Mouse (Mus musculus) colon, adult 2 months (tissue): ENCODE data around the gene Esp16. TPM values are rescaled to one million over a fixed set of nuclear protein-coding genes. Genes with fewer than 3 reads are reported as not detected.

ENCODE experiments used
- polyA plus RNA-seq: library from polyadenylated mRNA; depleted of rRNA; stranded (reverse); fragments of >200 nt; gene quantifications from 2 replicates; pipeline ENCODE4 v1.2.3, GENCODE M21; 2012; rRNA removed

The Esp16 gene
- polyA plus RNA-seq: not detected in 2 replicates

DNA sequence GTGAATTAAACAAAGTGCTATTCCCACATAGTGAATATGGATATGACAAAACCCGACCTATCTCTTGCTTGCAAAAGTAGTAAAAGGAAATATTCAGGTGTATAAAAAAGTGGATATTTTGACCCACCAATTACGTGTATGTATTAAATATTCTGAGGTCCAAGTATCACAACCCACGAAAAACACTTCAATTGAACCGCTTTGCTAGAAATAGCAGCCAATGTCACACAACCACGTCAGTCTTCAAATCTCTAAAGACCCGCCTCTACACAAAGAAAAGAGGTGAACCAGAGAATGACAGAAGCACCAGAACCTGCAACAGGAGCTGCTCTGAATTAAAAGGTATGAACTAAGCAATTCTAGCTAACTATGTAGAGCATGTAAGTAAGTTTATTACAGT is at the start of gene Esp16:
TSS of gene Esp16 (plus strand) at position 301 of the 400 bp plus-strand sequence.

Other genes with a start within 250 kb of the Esp16 start
- not detected in 2 replicates for gene Esp18, start 129.8 kb upstream of the Esp16 start, polyA plus RNA-seq
- not detected in 2 replicates for gene Esp15, start 104.8 kb downstream of the Esp16 start, polyA plus RNA-seq